Mouse (Mus musculus): ENCODE measurements around the gene Hoxa4. TPM values are rescaled to one million over a fixed set of nuclear protein-coding genes. Genes with fewer than 3 reads are reported as not detected.
A peak's percentile ranks its signal among the peaks of the same experiment; 100 is the strongest.

The Hoxa4 gene
- polyA plus RNA-seq, 1 experiment from 2014 or later = 1.4 TPM

GRCm38 (mm10) chr6:52229558-52230416, 38.2 kb upstream of the Hoxa4 start:
- H3K27me3 ChIP-seq (ENCODE audit: insufficient read depth, low read length) = no peaks in the 10 kb centered on the region

GRCm38 (mm10) chr6:52228475-52229465, 37.2 kb upstream of the Hoxa4 start:
- Histone ChIP-seq H3K4me1 (ENCODE audit: insufficient read depth, low read length) (peaks cover 10% of the 10 kb centered on the region), H3K4me2 (replicated peaks; ENCODE audit: low read depth, low read length) (peak overlapping the region; percentile 83), H3K9me3 (ENCODE audit: low read length) (no peaks in the 10 kb centered on the region), H3K27ac (ENCODE audit: low read length) (peak overlapping the region; percentile 97), H3K36me3 (ENCODE audit: insufficient read depth, low read length) (peaks cover 12% of the 10 kb centered on the region; the same call in 1 of the 2 replicates), H3K27me3 (ENCODE audit: insufficient read depth, low read length) (no peaks in the 10 kb centered on the region), H3K4me3 (ENCODE audit: low read length) (peak overlapping the region; percentile 69), H3K9ac (replicated peaks; ENCODE audit: low read length) (peak overlapping the region; percentile 91)
- no peak for ATAC-seq (ENCODE audit: low FRiP score, low TSS enrichment)
- WGBS = under 1% methylated on average over 38 of the region's 38 CpGs

More at GRCm38 (mm10) chr6:52229558-52230416, 38.2 kb upstream of the Hoxa4 start:
- peak overlapping the region; percentile 69 for H3K4me3 ChIP-seq (ENCODE audit: low read length)
- H3K9me3 ChIP-seq (ENCODE audit: low read length) = no peaks in the 10 kb centered on the region
- H3K36me3 ChIP-seq (ENCODE audit: insufficient read depth, low read length) = peaks cover 7% of the 10 kb centered on the region; the same call in 1 of the 2 replicates
- peak overlapping the region; percentile 97 for H3K27ac ChIP-seq (ENCODE audit: low read length)
- no peak for ATAC-seq (ENCODE audit: low FRiP score, low TSS enrichment)
- peaks cover 11% of the 10 kb centered on the region for H3K4me1 ChIP-seq (ENCODE audit: insufficient read depth, low read length)
- WGBS = under 1% methylated on average over 43 of the region's 44 CpGs
- H3K9ac ChIP-seq (replicated peaks; ENCODE audit: low read length) = peak overlapping the region; percentile 91
- H3K4me2 ChIP-seq (replicated peaks; ENCODE audit: low read depth, low read length) = peak overlapping the region; percentile 83

- Histone ChIP-seq H3K4me2 (replicated peaks; ENCODE audit: low read depth, low read length) (peak overlapping the region; percentile 81), H3K9me3 (ENCODE audit: low read length) (no peaks in the 10 kb centered on the region), H3K27me3 (ENCODE audit: insufficient read depth, low read length) (no peaks in the 10 kb centered on the region), H3K9ac (replicated peaks; ENCODE audit: low read length) (peak overlapping the region; percentile 85), H3K4me3 (ENCODE audit: low read length) (peak overlapping the region; percentile 63), H3K4me1 (ENCODE audit: insufficient read depth, low read length) (peaks cover 10% of the 10 kb centered on the region), H3K27ac (ENCODE audit: low read length) (peak overlapping the region; percentile 97), H3K36me3 (ENCODE audit: insufficient read depth, low read length) (peaks cover 13% of the 10 kb centered on the region; the same call in 1 of the 2 replicates)
- ATAC-seq (ENCODE audit: low FRiP score, low TSS enrichment) = no peak
- 2% methylated on average over 11 of the region's 11 CpGs for WGBS
Observed at GRCm38 (mm10) chr6:52227470-52228222, 36.1 kb upstream of the Hoxa4 start.

GRCm38 (mm10) chr6:52226569-52227257, 35.2 kb upstream of the Hoxa4 start:
- peak; percentile 36 for ATAC-seq (ENCODE audit: low FRiP score, low TSS enrichment)
- H3K9ac ChIP-seq (replicated peaks; ENCODE audit: low read length) = peak overlapping the region; percentile 85
- 2% methylated on average over 26 of the region's 26 CpGs for WGBS
- peak overlapping the region; percentile 63 for H3K4me3 ChIP-seq (ENCODE audit: low read length)
- peak overlapping the region; percentile 81 for H3K4me2 ChIP-seq (replicated peaks; ENCODE audit: low read depth, low read length)
- H3K4me1 ChIP-seq (ENCODE audit: insufficient read depth, low read length) = peaks cover 17% of the 10 kb centered on the region
- no peaks in the 10 kb centered on the region for H3K27me3 ChIP-seq (ENCODE audit: insufficient read depth, low read length)
- 0 out of 2 replicates have a peak, but pooled peaks cover 7% of the 10 kb centered on the region for H3K36me3 ChIP-seq (ENCODE audit: insufficient read depth, low read length)
- H3K27ac ChIP-seq (ENCODE audit: low read length) = peak overlapping the region; percentile 97
- H3K9me3 ChIP-seq (ENCODE audit: low read length) = no peaks in the 10 kb centered on the region

GRCm38 (mm10) chr6:52225612-52226568, 34.3 kb upstream of the Hoxa4 start:
- peaks cover 17% of the 10 kb centered on the region for H3K4me1 ChIP-seq (ENCODE audit: insufficient read depth, low read length)
- no peaks in the 10 kb centered on the region for H3K9me3 ChIP-seq (ENCODE audit: low read length)
- 0 out of 2 replicates have a peak, but pooled peaks cover 7% of the 10 kb centered on the region for H3K36me3 ChIP-seq (ENCODE audit: insufficient read depth, low read length)
- peak overlapping the region; percentile 97 for H3K27ac ChIP-seq (ENCODE audit: low read length)
- WGBS = under 1% methylated on average over 69 of the region's 69 CpGs
- H3K9ac ChIP-seq (replicated peaks; ENCODE audit: low read length) = peak overlapping the region; percentile 85
- H3K27me3 ChIP-seq (ENCODE audit: insufficient read depth, low read length) = no peaks in the 10 kb centered on the region
- H3K4me2 ChIP-seq (replicated peaks; ENCODE audit: low read depth, low read length) = peak overlapping the region; percentile 81
- ATAC-seq (ENCODE audit: low FRiP score, low TSS enrichment) = peak; percentile 52
- H3K4me3 ChIP-seq (ENCODE audit: low read length) = peak overlapping the region; percentile 63

GRCm38 (mm10) chr6:52224895-52225611, 33.5 kb upstream of the Hoxa4 start:
- H3K27me3 ChIP-seq (ENCODE audit: insufficient read depth, low read length) = no peaks in the 10 kb centered on the region
- peak overlapping the region; percentile 85 for H3K9ac ChIP-seq (replicated peaks; ENCODE audit: low read length)
- 0 out of 2 replicates have a peak, but pooled peaks cover 7% of the 10 kb centered on the region for H3K36me3 ChIP-seq (ENCODE audit: insufficient read depth, low read length)
- H3K27ac ChIP-seq (ENCODE audit: low read length) = peak overlapping the region; percentile 97
- peaks cover 19% of the 10 kb centered on the region for H3K4me1 ChIP-seq (ENCODE audit: insufficient read depth, low read length)
- peak overlapping the region; percentile 81 for H3K4me2 ChIP-seq (replicated peaks; ENCODE audit: low read depth, low read length)
- H3K4me3 ChIP-seq (ENCODE audit: low read length) = peak overlapping the region; percentile 63
- H3K9me3 ChIP-seq (ENCODE audit: low read length) = no peaks in the 10 kb centered on the region
- WGBS = 1% methylated on average over 36 of the region's 36 CpGs
- ATAC-seq (ENCODE audit: low FRiP score, low TSS enrichment) = no peak; the same call in 1 of the 2 replicates

- no peak for ATAC-seq (ENCODE audit: low FRiP score, low TSS enrichment)
- Histone ChIP-seq H3K36me3 (ENCODE audit: insufficient read depth, low read length) (0 out of 2 replicates have a peak, but pooled peaks cover 7% of the 10 kb centered on the region), H3K9ac (replicated peaks; ENCODE audit: low read length) (peak overlapping the region; percentile 85), H3K9me3 (ENCODE audit: low read length) (no peaks in the 10 kb centered on the region), H3K27ac (ENCODE audit: low read length) (peak overlapping the region; percentile 97), H3K4me3 (ENCODE audit: low read length) (peak overlapping the region; percentile 63), H3K27me3 (ENCODE audit: insufficient read depth, low read length) (no peaks in the 10 kb centered on the region), H3K4me1 (ENCODE audit: insufficient read depth, low read length) (peaks cover 28% of the 10 kb centered on the region), H3K4me2 (replicated peaks; ENCODE audit: low read depth, low read length) (peak overlapping the region; percentile 81)
- under 1% methylated on average over 24 of the region's 24 CpGs for WGBS
Observed at GRCm38 (mm10) chr6:52223939-52224760, 32.6 kb upstream of the Hoxa4 start.

All from kidney, embryonic 16.5 days (tissue).